Mouse (Mus musculus): ENCODE data around the gene Itga8. TPM values are rescaled to one million over a fixed set of nuclear protein-coding genes. Genes with fewer than 3 reads are reported as not detected.

Gene Itga8
- polyA plus RNA-seq, 1 experiment: 1.0 TPM

GRCm38 (mm10) chr2:12327216-12327615 is 25.5 kb upstream of the Itga8 start:
- H3K27ac ChIP-seq (ENCODE audit: control insufficient read depth, insufficient read depth, low read depth, low read length): no peak overlapping the region
- peak overlapping the region; percentile 52 for H3K4me3 ChIP-seq (ENCODE audit: control insufficient read depth, low read depth, low read length)
- TF ChIP-seq POLR2A (IDR thresholded peaks at IDR 0.05; ENCODE audit: control insufficient read depth, low read depth, low read length): no peak
- TF ChIP-seq CTCF (IDR thresholded peaks at IDR 0.05; ENCODE audit: control insufficient read depth, insufficient read depth, insufficient replicate concordance, low read depth, low read length): no peak
- H3K27me3 ChIP-seq (ENCODE audit: control insufficient read depth, insufficient read depth, low read length): no peaks in the 10 kb centered on the region
- no peaks in the 10 kb centered on the region for H3K36me3 ChIP-seq (ENCODE audit: control insufficient read depth, insufficient read depth, low read length)
- H3K4me1 ChIP-seq (ENCODE audit: control insufficient read depth, insufficient read depth, low read length): peaks cover 11% of the 10 kb centered on the region

DNA sequence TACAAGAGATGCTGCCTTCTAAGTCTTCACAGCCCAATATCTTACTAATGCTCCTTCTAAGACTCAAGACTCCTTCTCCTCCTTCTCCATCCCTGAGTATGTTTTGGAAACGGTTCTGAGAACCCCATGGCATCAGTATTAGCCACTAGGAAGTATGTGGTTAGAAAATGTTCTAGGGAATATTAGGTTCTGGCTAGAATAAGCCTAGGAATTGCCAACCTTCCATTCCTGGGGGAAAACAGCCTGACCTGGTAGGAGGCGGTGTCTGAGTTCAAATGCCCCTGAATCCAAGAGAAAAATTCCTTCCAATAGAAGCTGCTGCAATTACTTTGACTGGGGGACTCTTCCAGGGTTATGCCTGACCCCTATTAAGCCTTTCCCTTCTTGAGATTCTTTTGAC is 24.1 kb upstream of the Itga8 start:
- Histone ChIP-seq H3K4me3 (ENCODE audit: control insufficient read depth, low read depth, low read length) (no peak overlapping the region), H3K4me1 (ENCODE audit: control insufficient read depth, insufficient read depth, low read length) (peaks cover 11% of the 10 kb centered on the region), H3K27ac (ENCODE audit: control insufficient read depth, insufficient read depth, low read depth, low read length) (0 out of 2 replicates have a peak overlapping the region, but pooled peaks have one; percentile 36), H3K27me3 (ENCODE audit: control insufficient read depth, insufficient read depth, low read length) (no peaks in the 10 kb centered on the region), H3K36me3 (ENCODE audit: control insufficient read depth, insufficient read depth, low read length) (no peaks in the 10 kb centered on the region)
- TF ChIP-seq CTCF (IDR thresholded peaks at IDR 0.05; ENCODE audit: control insufficient read depth, insufficient read depth, insufficient replicate concordance, low read depth, low read length) (no peak), POLR2A (IDR thresholded peaks at IDR 0.05; ENCODE audit: control insufficient read depth, low read depth, low read length) (no peak)

- Histone ChIP-seq H3K36me3 (ENCODE audit: control insufficient read depth, insufficient read depth, low read length) (no peaks in the 10 kb centered on the region), H3K4me1 (ENCODE audit: control insufficient read depth, insufficient read depth, low read length) (peaks cover 11% of the 10 kb centered on the region), H3K27ac (ENCODE audit: control insufficient read depth, insufficient read depth, low read depth, low read length) (0 out of 2 replicates have a peak overlapping the region, but pooled peaks have one; percentile 36), H3K4me3 (ENCODE audit: control insufficient read depth, low read depth, low read length) (no peak overlapping the region), H3K27me3 (ENCODE audit: control insufficient read depth, insufficient read depth, low read length) (no peaks in the 10 kb centered on the region)
- TF ChIP-seq POLR2A (IDR thresholded peaks at IDR 0.05; ENCODE audit: control insufficient read depth, low read depth, low read length) (no peak), CTCF (IDR thresholded peaks at IDR 0.05; ENCODE audit: control insufficient read depth, insufficient read depth, insufficient replicate concordance, low read depth, low read length) (no peak)
These were observed 23.7 kb upstream of the Itga8 start for GRCm38 (mm10) chr2:12325417-12325816.

DNA sequence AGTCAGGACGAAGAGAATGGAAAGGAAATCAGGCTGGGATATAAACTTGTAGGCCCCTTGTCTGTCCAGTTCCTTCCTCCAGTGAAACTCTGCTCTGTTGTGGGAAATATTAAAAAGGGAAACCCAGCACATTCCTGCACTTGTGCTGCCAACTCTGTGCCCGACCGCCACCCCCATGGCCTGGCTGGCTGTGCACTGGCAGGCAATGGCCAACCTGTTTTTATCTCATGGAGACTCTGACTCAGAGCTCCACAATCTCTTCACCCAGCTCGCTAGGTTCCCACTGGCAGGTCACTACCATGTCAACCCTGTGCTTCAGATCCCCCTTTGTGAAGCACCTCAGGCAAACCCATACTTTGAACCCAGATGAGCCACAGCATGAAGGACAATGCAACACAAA is 19.2 kb upstream of the Itga8 start:
- Histone ChIP-seq H3K36me3 (ENCODE audit: control insufficient read depth, insufficient read depth, low read length) (no peaks in the 10 kb centered on the region), H3K27ac (ENCODE audit: control insufficient read depth, insufficient read depth, low read depth, low read length) (no peak overlapping the region), H3K4me1 (ENCODE audit: control insufficient read depth, insufficient read depth, low read length) (no peaks in the 10 kb centered on the region), H3K27me3 (ENCODE audit: control insufficient read depth, insufficient read depth, low read length) (no peaks in the 10 kb centered on the region), H3K4me3 (ENCODE audit: control insufficient read depth, low read depth, low read length) (no peak overlapping the region)
- TF ChIP-seq CTCF (IDR thresholded peaks at IDR 0.05; ENCODE audit: control insufficient read depth, insufficient read depth, insufficient replicate concordance, low read depth, low read length) (no peak), POLR2A (IDR thresholded peaks at IDR 0.05; ENCODE audit: control insufficient read depth, low read depth, low read length) (no peak)

- no peaks in the 10 kb centered on the region for H3K36me3 ChIP-seq (ENCODE audit: control insufficient read depth, insufficient read depth, low read length)
- H3K27me3 ChIP-seq (ENCODE audit: control insufficient read depth, insufficient read depth, low read length): no peaks in the 10 kb centered on the region
- H3K27ac ChIP-seq (ENCODE audit: control insufficient read depth, insufficient read depth, low read depth, low read length): no peak overlapping the region
- no peak overlapping the region for H3K4me3 ChIP-seq (ENCODE audit: control insufficient read depth, low read depth, low read length)
- H3K4me1 ChIP-seq (ENCODE audit: control insufficient read depth, insufficient read depth, low read length): no peaks in the 10 kb centered on the region
- no peak for TF ChIP-seq CTCF (IDR thresholded peaks at IDR 0.05; ENCODE audit: control insufficient read depth, insufficient read depth, insufficient replicate concordance, low read depth, low read length)
- no peak for TF ChIP-seq POLR2A (IDR thresholded peaks at IDR 0.05; ENCODE audit: control insufficient read depth, low read depth, low read length)
These were observed 17.0 kb upstream of the Itga8 start for GRCm38 (mm10) chr2:12318715-12319114.

GRCm38 (mm10) chr2:12318036-12318435 is 16.3 kb upstream of the Itga8 start:
- no peak for TF ChIP-seq CTCF (IDR thresholded peaks at IDR 0.05; ENCODE audit: control insufficient read depth, insufficient read depth, insufficient replicate concordance, low read depth, low read length)
- TF ChIP-seq POLR2A (IDR thresholded peaks at IDR 0.05; ENCODE audit: control insufficient read depth, low read depth, low read length): no peak

DNA sequence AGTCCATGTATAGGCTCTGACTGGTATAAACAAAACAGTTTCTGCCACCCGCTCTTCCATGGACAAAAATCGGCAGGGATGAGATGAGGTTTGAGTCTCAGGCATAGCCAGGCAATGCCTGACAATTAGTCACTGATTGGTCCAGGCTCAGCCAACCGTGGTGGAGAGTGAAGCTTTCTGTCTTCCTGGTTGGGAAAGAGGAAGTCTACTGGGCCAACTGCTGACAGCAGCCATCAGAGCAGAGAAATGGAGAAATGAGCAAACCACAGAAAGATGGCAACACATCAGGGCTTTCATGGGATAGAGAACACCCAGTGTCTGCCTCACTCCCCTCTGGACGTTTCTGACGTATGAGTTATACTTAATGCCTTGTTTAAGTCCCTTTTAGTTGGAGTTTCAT is 15.6 kb upstream of the Itga8 start:
- no peak for TF ChIP-seq CTCF (IDR thresholded peaks at IDR 0.05; ENCODE audit: control insufficient read depth, insufficient read depth, insufficient replicate concordance, low read depth, low read length)
- TF ChIP-seq POLR2A (IDR thresholded peaks at IDR 0.05; ENCODE audit: control insufficient read depth, low read depth, low read length): no peak
- no peak overlapping the region for H3K4me3 ChIP-seq (ENCODE audit: control insufficient read depth, low read depth, low read length)
- no peaks in the 10 kb centered on the region for H3K27me3 ChIP-seq (ENCODE audit: control insufficient read depth, insufficient read depth, low read length)
- no peak overlapping the region for H3K27ac ChIP-seq (ENCODE audit: control insufficient read depth, insufficient read depth, low read depth, low read length)
- H3K4me1 ChIP-seq (ENCODE audit: control insufficient read depth, insufficient read depth, low read length): no peaks in the 10 kb centered on the region
- no peaks in the 10 kb centered on the region for H3K36me3 ChIP-seq (ENCODE audit: control insufficient read depth, insufficient read depth, low read length)

More at GRCm38 (mm10) chr2:12318036-12318435, 16.3 kb upstream of the Itga8 start:
- H3K27ac ChIP-seq (ENCODE audit: control insufficient read depth, insufficient read depth, low read depth, low read length): no peak overlapping the region
- H3K4me1 ChIP-seq (ENCODE audit: control insufficient read depth, insufficient read depth, low read length): no peaks in the 10 kb centered on the region
- H3K27me3 ChIP-seq (ENCODE audit: control insufficient read depth, insufficient read depth, low read length): no peaks in the 10 kb centered on the region
- no peak overlapping the region for H3K4me3 ChIP-seq (ENCODE audit: control insufficient read depth, low read depth, low read length)
- H3K36me3 ChIP-seq (ENCODE audit: control insufficient read depth, insufficient read depth, low read length): no peaks in the 10 kb centered on the region

GRCm38 (mm10) chr2:12316361-12316760 is 14.6 kb upstream of the Itga8 start:
- Histone ChIP-seq H3K27ac (ENCODE audit: control insufficient read depth, insufficient read depth, low read depth, low read length) (no peak overlapping the region), H3K4me1 (ENCODE audit: control insufficient read depth, insufficient read depth, low read length) (no peaks in the 10 kb centered on the region), H3K4me3 (ENCODE audit: control insufficient read depth, low read depth, low read length) (no peak overlapping the region), H3K36me3 (ENCODE audit: control insufficient read depth, insufficient read depth, low read length) (no peaks in the 10 kb centered on the region), H3K27me3 (ENCODE audit: control insufficient read depth, insufficient read depth, low read length) (no peaks in the 10 kb centered on the region)
- no peak for TF ChIP-seq CTCF (IDR thresholded peaks at IDR 0.05; ENCODE audit: control insufficient read depth, insufficient read depth, insufficient replicate concordance, low read depth, low read length)
- TF ChIP-seq POLR2A (IDR thresholded peaks at IDR 0.05; ENCODE audit: control insufficient read depth, low read depth, low read length): no peak
